Mouse (Mus musculus) ovary, postnatal 14 days (tissue): ENCODE measurements around the gene Ccl20.

Source experiments
- DNase-seq: peaks from one replicate; pipeline ENCODE4 v3.0.0; 2022; ENCODE audit warnings: low spot score

Gene Ccl20

DNA sequence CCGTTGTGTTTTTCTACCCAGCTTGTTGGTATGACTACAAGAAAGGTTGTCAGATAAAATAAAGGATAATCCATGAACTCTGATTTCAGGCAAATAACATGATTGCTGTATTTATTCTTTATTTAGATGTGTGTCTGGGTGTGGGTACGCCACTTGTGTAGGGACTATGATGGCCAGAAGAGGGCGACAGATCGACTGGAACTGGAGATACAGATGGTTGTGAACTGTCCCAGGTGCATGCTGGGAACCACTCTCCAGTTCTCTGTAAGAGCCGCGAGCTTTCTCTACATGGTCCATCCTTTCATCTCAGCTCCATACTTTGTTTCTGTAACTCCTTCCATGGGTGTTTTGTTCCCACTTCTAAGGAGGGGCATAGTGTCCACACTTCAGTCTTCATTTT, 22.2 kb downstream of the Ccl20 start:
- no peak for DNase-seq

GRCm38 (mm10) chr1:83141510-83141909, 24.9 kb downstream of the Ccl20 start:
- DNase-seq, result no peak

DNA sequence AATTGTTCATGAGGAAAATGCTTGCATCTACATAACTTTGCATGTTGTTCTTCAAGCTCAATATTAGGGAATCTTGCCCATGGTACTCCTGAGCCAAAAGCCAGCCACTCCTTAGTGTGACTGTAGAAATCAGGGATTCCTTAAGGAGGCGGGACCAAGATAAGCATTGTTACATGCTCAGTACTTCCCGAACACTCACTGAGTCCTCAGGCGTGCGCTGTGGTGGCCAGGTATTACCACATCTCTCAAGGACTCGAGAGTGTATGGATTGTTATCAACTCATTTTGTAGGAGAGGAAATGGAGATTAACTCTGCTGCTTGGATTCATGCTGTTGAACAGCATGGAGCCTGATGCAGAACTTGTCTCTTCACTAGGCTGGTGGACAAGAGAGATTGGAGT, 25.5 kb downstream of the Ccl20 start:
- DNase-seq, result no peak

DNA sequence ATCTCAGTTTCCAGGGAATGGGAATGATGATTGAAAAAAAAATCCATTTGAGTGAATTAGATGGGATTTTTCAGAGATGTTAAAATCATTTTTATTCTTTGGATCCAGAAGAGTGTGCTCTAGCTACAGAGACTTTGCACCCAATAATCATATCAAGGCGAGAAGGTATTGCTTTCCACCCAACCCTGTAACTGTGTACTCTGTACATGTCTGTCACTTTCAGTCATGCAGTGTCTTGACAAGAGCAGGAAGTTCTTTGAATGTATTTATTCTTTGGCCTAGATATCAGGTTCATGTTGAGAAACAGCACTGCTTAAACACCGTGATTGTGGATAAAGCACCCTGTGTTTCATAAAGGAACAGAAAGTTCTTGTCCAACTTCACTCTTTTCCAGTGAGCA, 30.0 kb downstream of the Ccl20 start:
- no peak for DNase-seq

GRCm38 (mm10) chr1:83150227-83150626, 33.7 kb downstream of the Ccl20 start:
- no peak for DNase-seq

- DNase-seq, result no peak
These were observed 36.4 kb downstream of the Ccl20 start for GRCm38 (mm10) chr1:83152961-83153360.

GRCm38 (mm10) chr1:83156876-83157275, 40.3 kb downstream of the Ccl20 start:
- DNase-seq, result no peak

- DNase-seq, result peak; percentile 53
These were observed 43.0 kb downstream of the Ccl20 start, which contains the start of gene Daw1 for GRCm38 (mm10) chr1:83159603-83160002. TSS of gene Daw1 (plus strand) at chr1:83159752.

- no peak for DNase-seq
These were observed 45.1 kb downstream of the Ccl20 start for GRCm38 (mm10) chr1:83161658-83162057.

GRCm38 (mm10) chr1:83164027-83164426, 47.5 kb downstream of the Ccl20 start:
- no peak for DNase-seq
